ENCODE assay signal across 13 mouse cellular contexts in the genomic region with DNA sequence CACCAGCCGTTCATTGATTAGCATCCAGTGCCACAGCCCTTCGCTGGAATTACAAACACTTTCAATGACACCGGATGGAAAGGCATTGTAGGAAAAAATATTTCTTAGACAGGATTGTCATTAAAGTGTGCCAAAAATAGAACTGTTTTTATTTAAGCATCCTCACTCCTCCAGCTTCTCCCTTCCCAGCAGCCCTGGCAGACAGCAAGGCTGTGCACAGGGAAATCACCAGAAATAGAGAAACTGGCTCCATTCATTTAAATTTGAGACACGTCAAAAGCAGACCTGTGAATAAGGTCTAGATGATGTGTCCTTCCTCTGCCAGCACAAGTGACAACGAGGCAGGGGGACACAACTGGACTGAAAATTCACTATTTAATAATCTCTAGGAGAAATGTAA.
DNase-seq lines count a peak whose midpoint lies in the region; ATAC-seq and TF ChIP-seq lines count a peak whose summit lies in the region.
"Had no signal": no experiment of that assay in that cellular context is flagged by ENCODE, and none has a peak within 500 bp of the region (broad histone marks: within the 10 kb centered on the region; RNA-seq: fewer than 3 reads in every experiment).

No protein-coding gene starts in this region.

- DNase-seq in forebrain, embryonic 10.5 days (ENCODE audit: extremely low spot score, low spot score): no peak
- no peak for DNase-seq in heart, postnatal 14 days
- no peak for DNase-seq in midbrain, postnatal 0 days (ENCODE audit: low spot score)
- DNase-seq in midbrain, embryonic 10.5 days (ENCODE audit: low spot score): no peak
- DNase-seq in embryo, embryonic 9.5 days (ENCODE audit: extremely low spot score): no peak
- DNase-seq in cerebellum, postnatal 25 days: no peak
- DNase-seq: adrenal gland, postnatal 25 days; kidney, adult 8-10 months had no signal

- 31% methylated on average over 5 of the region's 5 CpGs for WGBS in forebrain, embryonic 15.5 days
- 84% methylated on average over 5 of the region's 5 CpGs for WGBS in forebrain, embryonic 10.5 days
- WGBS in heart, embryonic 15.5 days: 38% methylated on average over 5 of the region's 5 CpGs
- WGBS in midbrain, postnatal 0 days: 60% methylated on average over 5 of the region's 5 CpGs
- 86% methylated on average over 5 of the region's 5 CpGs for WGBS in midbrain, embryonic 10.5 days

- ATAC-seq in forebrain, embryonic 15.5 days (replicated peaks): peak; percentile 11; the same call in 1 of the 2 replicates
- no peak for ATAC-seq in heart, embryonic 15.5 days (replicated peaks; ENCODE audit: insufficient number of reproducible peaks, insufficient read depth, low FRiP score, low read depth)
- no peak for ATAC-seq in midbrain, postnatal 0 days (ENCODE audit: low FRiP score)

- peaks cover 17% of the 10 kb centered on the region for H3K4me1 ChIP-seq in forebrain, embryonic 15.5 days
- H3K4me1 ChIP-seq in forebrain, embryonic 10.5 days: peaks cover 13% of the 10 kb centered on the region
- peaks cover 21% of the 10 kb centered on the region for H3K4me1 ChIP-seq in heart, embryonic 15.5 days (replicated peaks)
- peaks cover under 1% of the 10 kb centered on the region; the same call in 1 of the 2 replicates for H3K4me1 ChIP-seq in midbrain, postnatal 0 days (ENCODE audit: insufficient read depth, low read length)
- H3K4me1 ChIP-seq in midbrain, embryonic 10.5 days: peaks cover 13% of the 10 kb centered on the region
- H3K4me1 ChIP-seq: megakaryocyte, embryonic 14.5 days had no signal

- no peaks in the 10 kb centered on the region for H3K9me3 ChIP-seq in forebrain, embryonic 15.5 days
- H3K9me3 ChIP-seq in forebrain, embryonic 10.5 days: no peaks in the 10 kb centered on the region
- H3K9me3 ChIP-seq in heart, embryonic 15.5 days (replicated peaks): no peaks in the 10 kb centered on the region
- H3K9me3 ChIP-seq in midbrain, postnatal 0 days (ENCODE audit: low read length): no peaks in the 10 kb centered on the region
- H3K9me3 ChIP-seq in midbrain, embryonic 10.5 days (replicated peaks): no peaks in the 10 kb centered on the region
- H3K9me3 ChIP-seq: megakaryocyte, embryonic 14.5 days; neural tube, embryonic 12.5 days had no signal

- H3K9ac ChIP-seq in forebrain, embryonic 15.5 days (replicated peaks): no peak overlapping the region; the same call in 1 of the 2 replicates
- H3K9ac ChIP-seq in heart, embryonic 15.5 days: no peak overlapping the region
- H3K9ac ChIP-seq in midbrain, postnatal 0 days (replicated peaks; ENCODE audit: low read length, poor library complexity, severe bottlenecking): no peak overlapping the region
- H3K9ac ChIP-seq: neural tube, embryonic 12.5 days had no signal

- H3K27ac ChIP-seq in forebrain, embryonic 15.5 days (replicated peaks): peak overlapping the region; percentile 60; the same call in 1 of the 2 replicates
- H3K27ac ChIP-seq in forebrain, embryonic 10.5 days: no peak overlapping the region
- peak overlapping the region; percentile 81 for H3K27ac ChIP-seq in heart, embryonic 15.5 days
- 0 out of 2 replicates have a peak overlapping the region, but pooled peaks have one; percentile 55 for H3K27ac ChIP-seq in midbrain, postnatal 0 days (ENCODE audit: low read depth, low read length)
- no peak overlapping the region for H3K27ac ChIP-seq in midbrain, embryonic 10.5 days (replicated peaks)
- H3K27ac ChIP-seq: neural tube, embryonic 12.5 days had no signal

- no peak for TF ChIP-seq CTCF in midbrain, postnatal 0 days (IDR thresholded peaks at IDR 0.05)

- H3K36me3 ChIP-seq in forebrain, embryonic 15.5 days: no peaks in the 10 kb centered on the region
- no peaks in the 10 kb centered on the region for H3K36me3 ChIP-seq in forebrain, embryonic 10.5 days (replicated peaks)
- H3K36me3 ChIP-seq in heart, embryonic 15.5 days: no peaks in the 10 kb centered on the region
- H3K36me3 ChIP-seq in midbrain, postnatal 0 days (ENCODE audit: insufficient read depth, low read length): no peaks in the 10 kb centered on the region
- no peaks in the 10 kb centered on the region for H3K36me3 ChIP-seq in midbrain, embryonic 10.5 days
- H3K36me3 ChIP-seq: neural tube, embryonic 12.5 days had no signal

- no peak overlapping the region for H3K4me3 ChIP-seq in forebrain, embryonic 15.5 days
- H3K4me3 ChIP-seq in forebrain, embryonic 10.5 days: no peak overlapping the region
- no peak overlapping the region for H3K4me3 ChIP-seq in heart, embryonic 15.5 days
- no peak overlapping the region for H3K4me3 ChIP-seq in midbrain, postnatal 0 days (ENCODE audit: low read depth, low read length)
- H3K4me3 ChIP-seq in midbrain, embryonic 10.5 days: no peak overlapping the region
- H3K4me3 ChIP-seq: megakaryocyte, embryonic 14.5 days; neural tube, embryonic 12.5 days had no signal

- no peak overlapping the region for H3K4me2 ChIP-seq in forebrain, embryonic 15.5 days (replicated peaks)
- H3K4me2 ChIP-seq in heart, embryonic 15.5 days: peak overlapping the region; percentile 44; the same call in 1 of the 2 replicates
- H3K4me2 ChIP-seq in midbrain, postnatal 0 days (ENCODE audit: low read depth, low read length, poor library complexity, severe bottlenecking): no peak overlapping the region
- H3K4me2 ChIP-seq: liver, embryonic 11.5 days; neural tube, embryonic 12.5 days had no signal

- intact Hi-C loops in heart, postnatal 14 days (cut with DNase I): no loop called here

- no peaks in the 10 kb centered on the region for H3K27me3 ChIP-seq in forebrain, embryonic 15.5 days
- H3K27me3 ChIP-seq in forebrain, embryonic 10.5 days (ENCODE audit: poor library complexity, severe bottlenecking): no peaks in the 10 kb centered on the region
- no peaks in the 10 kb centered on the region for H3K27me3 ChIP-seq in heart, embryonic 15.5 days
- H3K27me3 ChIP-seq in midbrain, postnatal 0 days (ENCODE audit: insufficient read depth, low read length): no peaks in the 10 kb centered on the region
- no peaks in the 10 kb centered on the region for H3K27me3 ChIP-seq in midbrain, embryonic 10.5 days (ENCODE audit: low read depth, poor library complexity, severe bottlenecking)
- H3K27me3 ChIP-seq: neural tube, embryonic 12.5 days had no signal

Comparison
In these comparisons a context has a peak if more than half of its experiments do, and no peak if none do; other contexts are left out.
1. H3K27ac ChIP-seq: peak in forebrain, embryonic 15.5 days (single experiment), heart, embryonic 15.5 days (single experiment) and midbrain, postnatal 0 days (single experiment); none in forebrain, embryonic 10.5 days (single experiment) and midbrain, embryonic 10.5 days (single experiment).